In genomic region chr12:8184518-8184917, GRCm38 (mm10) we compare ENCODE assay signal across 17 mouse cellular contexts.
"Had no signal": no experiment of that assay in that cellular context is flagged by ENCODE, and none has a peak within 500 bp of the region (broad histone marks: within the 10 kb centered on the region; RNA-seq: fewer than 3 reads in every experiment).

No protein-coding gene starts in this region.

- ATAC-seq: liver, postnatal 0 days; lung, postnatal 0 days; midbrain, embryonic 15.5 days had no signal

- H3K9me3 ChIP-seq: limb, embryonic 12.5 days; limb, embryonic 15.5 days; midbrain, embryonic 12.5 days; midbrain, embryonic 15.5 days; neural tube, embryonic 13.5 days had no signal

- H3K27me3 ChIP-seq: limb, embryonic 12.5 days; limb, embryonic 15.5 days; midbrain, embryonic 12.5 days; midbrain, embryonic 15.5 days; neural tube, embryonic 13.5 days had no signal

- H3K4me1 ChIP-seq: limb, embryonic 12.5 days; limb, embryonic 15.5 days; midbrain, embryonic 12.5 days; midbrain, embryonic 15.5 days; neural tube, embryonic 13.5 days had no signal

- H3K36me3 ChIP-seq: limb, embryonic 12.5 days; limb, embryonic 15.5 days; midbrain, embryonic 12.5 days; midbrain, embryonic 15.5 days; neural tube, embryonic 13.5 days had no signal

- H3K27ac ChIP-seq: limb, embryonic 12.5 days; limb, embryonic 15.5 days; liver, embryonic 14.5 days; macrophage; midbrain, embryonic 12.5 days; midbrain, embryonic 15.5 days; neural tube, embryonic 13.5 days had no signal

- H3K4me3 ChIP-seq: limb, embryonic 12.5 days; limb, embryonic 15.5 days; midbrain, embryonic 12.5 days; midbrain, embryonic 15.5 days; neural tube, embryonic 13.5 days had no signal

- DNase-seq: kidney, adult 9 months; kidney, postnatal 14 days; kidney, postnatal 4 days; left cerebral cortex, postnatal 4 days; liver, postnatal 0 days; lung, embryonic 14.5 days; thymus, adult 18-20 months; thymus, postnatal 36 days had no signal

- H3K4me2 ChIP-seq: limb, embryonic 12.5 days; limb, embryonic 15.5 days; liver, embryonic 11.5 days; lung, embryonic 14.5 days; midbrain, embryonic 12.5 days; midbrain, embryonic 15.5 days; neural tube, embryonic 13.5 days had no signal

- H3K9ac ChIP-seq: limb, embryonic 12.5 days; limb, embryonic 15.5 days; liver, embryonic 14.5 days; liver, postnatal 0 days; lung, embryonic 14.5 days; midbrain, embryonic 12.5 days; midbrain, embryonic 15.5 days; neural tube, embryonic 13.5 days had no signal
